Mouse (Mus musculus): ENCODE results near the gene Eif2b3. TPM values are rescaled to one million over a fixed set of nuclear protein-coding genes. Genes with fewer than 3 reads are reported as not detected.

Gene Eif2b3
- polyA plus RNA-seq (2012; rRNA removed), result 5.4 and 6.1 TPM in 2 replicates

- TF ChIP-seq POLR2A (IDR thresholded peaks at IDR 0.05; ENCODE audit: control insufficient read depth, extremely low read depth, insufficient read depth, low read length, poor library complexity), result peak; percentile 63
- TF ChIP-seq CTCF (IDR thresholded peaks at IDR 0.05; ENCODE audit: borderline replicate concordance, control insufficient read depth, extremely low read depth, insufficient read depth, low read length, poor library complexity), result peak; percentile 61
- DNase-seq, result peak; percentile 95
- H3K36me3 ChIP-seq (ENCODE audit: control insufficient read depth, insufficient read depth, low read length), result no peaks in the 10 kb centered on the region
- H3K27me3 ChIP-seq (ENCODE audit: control insufficient read depth, insufficient read depth, low read length), result no peaks in the 10 kb centered on the region
- H3K4me3 ChIP-seq (ENCODE audit: control insufficient read depth, insufficient read depth, low read length), result peak within 1 kb of the TSS; percentile 71
- peaks cover 4% of the 10 kb centered on the region; the same call in 1 of the 2 replicates for H3K4me1 ChIP-seq (replicated peaks; ENCODE audit: control insufficient read depth, insufficient read depth, low read length)
- under 1% methylated on average over 61 of the region's 61 CpGs for WGBS
- no peak within 1 kb of the TSS for H3K27ac ChIP-seq (ENCODE audit: control insufficient read depth, insufficient read depth, low read length)
Observed at GRCm38 (mm10) chr4:117019206-117020134, at the start of gene Eif2b3. Gene Eif2b3, plus strand, starts transcription at chr4:117019402.

- 82% methylated on average over 2 of the region's 2 CpGs for WGBS
- TF ChIP-seq POLR2A (IDR thresholded peaks at IDR 0.05; ENCODE audit: control insufficient read depth, extremely low read depth, insufficient read depth, low read length, poor library complexity) (no peak), CTCF (IDR thresholded peaks at IDR 0.05; ENCODE audit: borderline replicate concordance, control insufficient read depth, extremely low read depth, insufficient read depth, low read length, poor library complexity) (no peak)
- no peaks in the 10 kb centered on the region for H3K4me1 ChIP-seq (replicated peaks; ENCODE audit: control insufficient read depth, insufficient read depth, low read length)
Observed at GRCm38 (mm10) chr4:116976503-116976902, 42.7 kb upstream of the Eif2b3 start.

GRCm38 (mm10) chr4:116985681-116986080, 33.5 kb upstream of the Eif2b3 start:
- H3K4me3 ChIP-seq (ENCODE audit: control insufficient read depth, insufficient read depth, low read length), result no peak overlapping the region
- H3K4me1 ChIP-seq (replicated peaks; ENCODE audit: control insufficient read depth, insufficient read depth, low read length), result no peaks in the 10 kb centered on the region
- 0 out of 2 replicates have a peak, but pooled peaks cover 3% of the 10 kb centered on the region for H3K36me3 ChIP-seq (ENCODE audit: control insufficient read depth, insufficient read depth, low read length)
- 94% methylated on average over 7 of the region's 7 CpGs for WGBS
- DNase-seq, result no peak
- no peak overlapping the region for H3K27ac ChIP-seq (ENCODE audit: control insufficient read depth, insufficient read depth, low read length)
- no peaks in the 10 kb centered on the region for H3K27me3 ChIP-seq (ENCODE audit: control insufficient read depth, insufficient read depth, low read length)
- TF ChIP-seq CTCF (IDR thresholded peaks at IDR 0.05; ENCODE audit: borderline replicate concordance, control insufficient read depth, extremely low read depth, insufficient read depth, low read length, poor library complexity) (no peak), POLR2A (IDR thresholded peaks at IDR 0.05; ENCODE audit: control insufficient read depth, extremely low read depth, insufficient read depth, low read length, poor library complexity) (no peak)

More at GRCm38 (mm10) chr4:116976503-116976902, 42.7 kb upstream of the Eif2b3 start:
- Histone ChIP-seq H3K36me3 (ENCODE audit: control insufficient read depth, insufficient read depth, low read length) (no peaks in the 10 kb centered on the region), H3K27me3 (ENCODE audit: control insufficient read depth, insufficient read depth, low read length) (no peaks in the 10 kb centered on the region), H3K27ac (ENCODE audit: control insufficient read depth, insufficient read depth, low read length) (no peak overlapping the region), H3K4me3 (ENCODE audit: control insufficient read depth, insufficient read depth, low read length) (no peak overlapping the region)
- no peak for DNase-seq

GRCm38 (mm10) chr4:116986400-116987121, 32.6 kb upstream of the Eif2b3 start:
- H3K4me1 ChIP-seq (replicated peaks; ENCODE audit: control insufficient read depth, insufficient read depth, low read length), result no peaks in the 10 kb centered on the region
- H3K4me3 ChIP-seq (ENCODE audit: control insufficient read depth, insufficient read depth, low read length), result no peak overlapping the region
- DNase-seq, result peak; percentile 71
- 60% methylated on average over 17 of the region's 17 CpGs for WGBS
- no peaks in the 10 kb centered on the region for H3K27me3 ChIP-seq (ENCODE audit: control insufficient read depth, insufficient read depth, low read length)
- H3K36me3 ChIP-seq (ENCODE audit: control insufficient read depth, insufficient read depth, low read length), result 0 out of 2 replicates have a peak, but pooled peaks cover 3% of the 10 kb centered on the region
- TF ChIP-seq POLR2A (IDR thresholded peaks at IDR 0.05; ENCODE audit: control insufficient read depth, extremely low read depth, insufficient read depth, low read length, poor library complexity) (no peak), CTCF (IDR thresholded peaks at IDR 0.05; ENCODE audit: borderline replicate concordance, control insufficient read depth, extremely low read depth, insufficient read depth, low read length, poor library complexity) (peak; percentile 83)
- H3K27ac ChIP-seq (ENCODE audit: control insufficient read depth, insufficient read depth, low read length), result no peak overlapping the region

GRCm38 (mm10) chr4:116987122-116987456, 32.1 kb upstream of the Eif2b3 start:
- no peak overlapping the region for H3K27ac ChIP-seq (ENCODE audit: control insufficient read depth, insufficient read depth, low read length)
- H3K4me3 ChIP-seq (ENCODE audit: control insufficient read depth, insufficient read depth, low read length), result no peak overlapping the region
- DNase-seq, result no peak
- 69% methylated on average over 5 of the region's 5 CpGs for WGBS
- TF ChIP-seq CTCF (IDR thresholded peaks at IDR 0.05; ENCODE audit: borderline replicate concordance, control insufficient read depth, extremely low read depth, insufficient read depth, low read length, poor library complexity), result no peak
- no peak for TF ChIP-seq POLR2A (IDR thresholded peaks at IDR 0.05; ENCODE audit: control insufficient read depth, extremely low read depth, insufficient read depth, low read length, poor library complexity)
- no peaks in the 10 kb centered on the region for H3K27me3 ChIP-seq (ENCODE audit: control insufficient read depth, insufficient read depth, low read length)
- H3K36me3 ChIP-seq (ENCODE audit: control insufficient read depth, insufficient read depth, low read length), result 0 out of 2 replicates have a peak, but pooled peaks cover 3% of the 10 kb centered on the region
- no peaks in the 10 kb centered on the region for H3K4me1 ChIP-seq (replicated peaks; ENCODE audit: control insufficient read depth, insufficient read depth, low read length)

GRCm38 (mm10) chr4:116989731-116990130, 29.5 kb upstream of the Eif2b3 start:
- 85% methylated on average over 6 of the region's 6 CpGs for WGBS
- 0 out of 2 replicates have a peak, but pooled peaks cover 3% of the 10 kb centered on the region for H3K36me3 ChIP-seq (ENCODE audit: control insufficient read depth, insufficient read depth, low read length)
- DNase-seq, result no peak
- no peak overlapping the region for H3K4me3 ChIP-seq (ENCODE audit: control insufficient read depth, insufficient read depth, low read length)
- peaks cover 9% of the 10 kb centered on the region for H3K4me1 ChIP-seq (replicated peaks; ENCODE audit: control insufficient read depth, insufficient read depth, low read length)
- TF ChIP-seq CTCF (IDR thresholded peaks at IDR 0.05; ENCODE audit: borderline replicate concordance, control insufficient read depth, extremely low read depth, insufficient read depth, low read length, poor library complexity), result no peak
- no peak for TF ChIP-seq POLR2A (IDR thresholded peaks at IDR 0.05; ENCODE audit: control insufficient read depth, extremely low read depth, insufficient read depth, low read length, poor library complexity)
- no peaks in the 10 kb centered on the region for H3K27me3 ChIP-seq (ENCODE audit: control insufficient read depth, insufficient read depth, low read length)
- no peak overlapping the region for H3K27ac ChIP-seq (ENCODE audit: control insufficient read depth, insufficient read depth, low read length)
